Mouse (Mus musculus): ENCODE results near the gene Sema5a.

- no peak for TF ChIP-seq CTCF (IDR thresholded peaks at IDR 0.05; ENCODE audit: borderline replicate concordance, extremely low read depth, insufficient read depth, insufficient read length)
- no peak for TF ChIP-seq POLR2A (IDR thresholded peaks at IDR 0.05; ENCODE audit: borderline replicate concordance, extremely low read depth, insufficient read depth, insufficient read length, poor library complexity, severe bottlenecking)
These were observed 171.7 kb downstream of the Sema5a start for GRCm38 (mm10) chr15:32416291-32416690.

All from brain, embryonic 14.5 days (tissue).